Mouse (Mus musculus): ENCODE measurements around the gene Acot5. TPM values are rescaled to one million over a fixed set of nuclear protein-coding genes. Genes with fewer than 3 reads are reported as not detected.

Acot5 gene
- not detected for total RNA-seq (2023)

DNA sequence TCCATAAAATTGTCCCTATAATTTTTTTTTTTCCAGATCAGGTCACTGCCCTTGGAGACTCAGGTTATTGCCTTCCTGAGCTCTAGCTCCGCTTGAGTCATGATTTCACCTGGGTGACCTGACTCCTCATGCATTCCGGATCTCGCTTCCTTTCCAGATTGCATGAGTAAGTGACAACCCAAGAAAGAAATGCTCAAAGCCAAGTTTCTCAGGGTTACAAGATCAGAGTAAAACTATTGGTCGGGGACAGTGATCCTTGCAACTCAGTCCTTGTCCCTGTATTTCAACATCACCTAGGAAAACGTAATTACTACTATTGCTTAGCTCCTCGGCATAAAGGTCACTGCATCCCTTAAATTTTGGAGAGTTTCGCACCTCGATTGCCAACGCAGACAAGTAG, at the start of gene Acot5:
Gene Acot5, plus strand, starts transcription at position 340 of the 400 bp plus-strand sequence.

DNA sequence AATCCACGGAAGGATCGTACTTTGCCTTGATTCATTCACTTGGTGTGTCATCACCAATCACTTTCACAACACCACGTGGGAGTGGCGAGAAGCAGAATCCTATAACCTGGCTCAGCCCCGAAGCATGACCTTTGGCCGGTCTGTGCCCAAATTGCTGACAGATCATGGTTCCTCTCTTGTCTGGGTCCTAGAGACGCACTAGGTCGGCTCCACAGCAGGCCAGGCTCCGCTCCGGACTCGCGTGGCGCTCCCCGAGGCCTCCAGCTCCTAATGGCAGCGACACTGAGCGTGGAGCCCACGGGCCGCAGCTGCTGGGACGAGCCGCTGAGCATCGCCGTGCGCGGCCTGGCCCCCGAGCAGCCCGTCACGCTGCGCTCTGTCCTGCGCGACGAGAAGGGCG, 30.9 kb upstream of the Acot5 start, which contains the start of gene Acot4:
Gene Acot4, plus strand, starts transcription at position 139 of the 400 bp plus-strand sequence.

DNA sequence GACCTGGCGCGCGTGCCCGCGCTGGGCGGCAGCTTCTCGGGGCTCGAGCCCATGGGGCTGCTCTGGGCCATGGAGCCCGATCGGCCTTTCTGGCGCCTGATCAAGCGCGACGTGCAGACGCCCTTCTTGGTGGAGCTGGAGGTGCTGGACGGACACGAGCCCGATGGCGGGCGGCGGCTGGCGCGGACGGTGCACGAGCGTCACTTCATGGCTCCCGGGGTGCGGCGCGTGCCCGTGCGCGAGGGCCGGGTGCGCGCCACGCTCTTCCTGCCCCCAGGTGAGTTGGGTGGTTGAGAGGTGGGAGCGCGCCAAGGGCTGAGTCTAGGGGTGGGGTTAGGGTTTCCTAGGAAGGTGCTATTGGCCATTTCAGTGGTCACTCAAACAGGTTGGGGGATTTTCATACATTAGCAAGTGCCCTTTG, 30.4 kb upstream of the Acot5 start, which contains the start of gene Gm49366:
Gene Gm49366, plus strand, starts transcription at position 245 of the 421 bp plus-strand sequence.

DNA sequence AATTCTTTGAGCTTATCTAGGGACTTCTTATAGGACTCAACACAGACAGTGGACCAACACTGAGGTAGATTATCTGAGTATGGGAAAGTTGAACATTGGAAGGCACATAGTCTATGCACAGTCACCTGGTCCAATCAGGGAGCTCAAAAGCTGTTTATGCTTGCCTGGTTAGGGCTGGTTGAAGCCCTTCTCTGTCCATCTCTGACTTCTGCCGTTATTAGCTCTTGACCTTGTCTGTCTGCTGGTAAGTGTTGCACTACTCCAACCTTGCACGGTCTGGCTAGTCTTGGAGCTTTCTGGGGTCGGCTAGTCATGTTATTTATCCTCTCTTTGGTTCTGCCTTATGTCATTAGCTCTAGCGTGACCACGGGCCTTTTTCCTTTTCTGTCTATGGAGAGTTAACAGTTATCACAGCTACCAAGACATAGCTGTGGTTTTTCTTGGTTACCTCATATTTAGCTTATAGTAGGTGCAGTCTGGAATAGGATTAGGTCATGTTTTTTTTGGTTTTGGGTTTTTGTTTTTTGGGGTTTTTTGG, 17.1 kb upstream of the Acot5 start, which contains the start of gene Acot3:
Gene Acot3, plus strand, starts transcription at position 208 of the 538 bp plus-strand sequence.

DNA sequence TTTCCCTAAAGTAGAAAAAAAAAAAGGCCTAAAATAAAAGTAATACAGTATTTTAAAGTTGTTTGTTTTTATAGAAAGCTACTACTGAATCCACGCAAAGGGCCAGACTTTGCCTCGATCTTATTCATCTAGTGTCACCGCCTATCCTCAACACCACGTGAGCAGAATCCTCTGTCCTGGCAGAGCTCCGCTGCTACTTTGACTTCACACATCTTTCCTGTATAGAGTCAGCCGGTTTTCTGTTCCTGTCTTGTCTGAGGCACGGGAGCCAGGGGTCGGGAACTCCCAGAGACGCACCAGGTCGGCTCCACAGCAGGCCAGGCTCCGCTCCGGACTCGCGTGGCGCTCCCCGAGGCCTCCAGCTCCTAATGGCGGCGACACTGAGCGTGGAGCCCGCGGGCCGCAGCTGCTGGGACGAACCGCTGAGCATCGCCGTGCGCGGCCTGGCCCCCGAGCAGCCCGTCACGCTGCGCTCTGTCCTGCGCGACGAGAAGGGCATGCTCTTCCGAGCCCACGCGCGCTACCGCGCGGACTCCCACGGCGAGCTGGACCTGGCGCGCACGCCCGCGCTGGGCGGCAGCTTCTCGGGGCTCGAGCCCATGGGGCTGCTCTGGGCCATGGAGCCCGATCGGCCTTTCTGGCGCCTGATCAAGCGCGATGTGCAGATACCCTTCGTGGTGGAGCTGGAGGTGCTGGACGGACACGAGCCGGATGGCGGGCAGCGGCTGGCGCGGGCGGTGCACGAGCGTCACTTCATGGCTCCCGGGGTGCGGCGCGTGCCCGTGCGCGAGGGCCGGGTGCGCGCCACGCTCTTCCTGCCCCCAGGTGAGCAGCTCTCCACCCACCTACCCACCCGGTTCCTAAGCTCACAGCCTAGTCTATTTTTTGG, 31.7 kb downstream of the Acot5 start, which contains the start of gene Acot6:
Gene Acot6, plus strand, starts transcription at position 51 of the 889 bp plus-strand sequence.

DNA sequence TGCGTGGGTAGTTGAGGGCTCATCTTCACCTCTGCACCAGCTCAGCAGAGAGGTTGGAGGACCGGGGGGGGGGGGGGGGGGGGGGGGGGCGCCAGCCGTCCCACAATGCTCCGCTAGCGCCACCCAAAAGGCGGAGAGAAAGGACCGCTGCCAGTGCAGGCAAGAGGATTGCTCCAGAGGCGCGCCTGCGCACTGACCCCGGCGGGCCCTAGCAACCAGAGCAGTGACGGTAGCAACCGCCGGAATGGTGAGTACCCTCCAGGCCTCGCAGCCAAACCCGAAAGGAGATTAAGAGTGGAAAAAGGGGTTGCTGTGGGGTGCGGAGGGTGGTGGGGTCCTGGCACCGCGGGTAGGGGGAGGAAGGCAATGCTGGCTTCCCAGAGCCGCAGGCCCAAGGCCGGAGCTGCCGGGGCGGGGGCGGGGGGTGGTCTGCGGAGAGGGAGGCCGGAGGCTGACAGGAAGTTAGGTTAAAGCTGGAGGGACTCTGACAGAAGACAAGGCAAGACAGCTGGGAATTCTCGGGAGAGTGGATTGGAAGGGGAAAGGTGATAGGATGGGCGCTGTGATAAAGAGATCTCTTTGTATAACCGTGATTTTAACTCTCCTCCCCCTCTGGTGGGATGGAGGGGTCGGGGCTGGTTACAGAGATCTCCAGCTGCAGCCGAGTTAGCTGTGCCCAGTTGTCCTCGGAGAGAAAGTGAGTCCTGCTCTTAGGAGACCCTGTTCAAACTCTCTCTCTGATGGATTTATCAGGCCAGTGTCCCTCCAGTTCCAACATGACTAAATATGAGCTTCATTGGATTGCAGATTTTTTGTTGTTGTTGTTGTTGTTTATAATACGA, 45.2 kb downstream of the Acot5 start, which contains the start of gene Dnal1:
Gene Dnal1, plus strand, starts transcription at position 214 of the 842 bp plus-strand sequence.

Other genes with a start within 250 kb of the Acot5 start
- 100 to 1,000 TPM; 102 to 122 TPM for gene Numb, start 147.4 kb upstream of the Acot5 start, total RNA-seq (2023)
- 10 to 100 TPM; 46.4 to 49.3 TPM for gene Riox1, start 118.7 kb upstream of the Acot5 start, total RNA-seq (2023)
- not detected for gene Heatr4, start 84.5 kb upstream of the Acot5 start, total RNA-seq (2023)
- 1 to 10 TPM; 4.6 to 8.4 TPM for gene Acot2, start 81.5 kb upstream of the Acot5 start, total RNA-seq (2023)
- gene Acot1, start 59.8 kb upstream of the Acot5 start, total RNA-seq (2023): 10 to 100 TPM; 11.6 to 20.8 TPM
- gene Acot4, start 30.9 kb upstream of the Acot5 start, total RNA-seq (2023): 1 to 10 TPM in 1 of 2 experiments, under 1 TPM in 1; 0.07 to 1.5 TPM
- not detected for gene Gm49366, start 30.4 kb upstream of the Acot5 start, total RNA-seq (2023)
- not detected for gene Acot3, start 17.2 kb upstream of the Acot5 start, total RNA-seq (2023)
- gene Acot6, start 31.3 kb downstream of the Acot5 start, total RNA-seq (2023): under 1 TPM; 0.22 to 0.29 TPM
- under 1 TPM; 0.07 to 0.37 TPM for gene Dnal1, start 45.0 kb downstream of the Acot5 start, total RNA-seq (2023)
- gene Pnma1, start 79.2 kb downstream of the Acot5 start, total RNA-seq (2023): 1 to 10 TPM; 2.5 to 2.6 TPM
- 10 to 100 TPM; 79.2 to 80.5 TPM for gene Elmsan1, start 149.6 kb downstream of the Acot5 start, total RNA-seq (2023)
- 10 to 100 TPM; 12.9 to 17.2 TPM for gene Ptgr2, start 215.9 kb downstream of the Acot5 start, total RNA-seq (2023)
- gene Zfp410, start 247.5 kb downstream of the Acot5 start, total RNA-seq (2023): 10 to 100 TPM; 30.0 to 30.4 TPM